Mouse (Mus musculus) embryonic facial prominence, embryonic 10.5 days (tissue): Measurements from ENCODE around the gene Pycr1. TPM values are rescaled to one million over a fixed set of nuclear protein-coding genes. Genes with fewer than 3 reads are reported as not detected.
A peak's percentile ranks its signal among the peaks of the same experiment; 100 is the strongest.

Source experiments
- DNase-seq: peaks from one replicate; pipeline ENCODE4 v3.0.0-alpha.2; 2017; ENCODE audit warnings: low spot score
- H3K27ac ChIP-seq: fragments of 300-500 bp; sonication (generic); replicated peaks from 2 replicates; pipeline ENCODE4 v1.5.1; 2016; ENCODE audit warnings: mild to moderate bottlenecking
- H3K27me3 ChIP-seq: fragments of 300-500 bp; sonication (generic); replicated peaks from 2 replicates; pipeline ENCODE4 v1.6.1; 2016; ENCODE audit warnings: low read depth, mild to moderate bottlenecking; ENCODE audit not compliant: poor library complexity, severe bottlenecking
- H3K36me3 ChIP-seq: fragments of 300-500 bp; sonication (generic); replicated peaks from 2 replicates; pipeline ENCODE4 v1.6.1; 2016; ENCODE audit warnings: mild to moderate bottlenecking, moderate library complexity
- H3K4me1 ChIP-seq: fragments of 300-500 bp; sonication (generic); 2 replicates; pipeline ENCODE4 v1.6.1; 2016
- H3K4me3 ChIP-seq: fragments of 300-500 bp; sonication (generic); 2 replicates; pipeline ENCODE4 v1.5.1; 2016; ENCODE audit warnings: mild to moderate bottlenecking, moderate library complexity
- H3K9me3 ChIP-seq: fragments of 300-500 bp; sonication (generic); 2 replicates; pipeline ENCODE4 v1.6.1; 2016; ENCODE audit warnings: mild to moderate bottlenecking
- WGBS: fragments of 180-500 bp; shearing (Covaris S2); methylation state at CpG from one replicate; pipeline ENCODE4 v1.1.7; 2016; 5-methylcytosine and 5-hydroxymethylcytosine counted together
- polyA plus RNA-seq: library from polyadenylated mRNA; unstranded; fragments of >200 nt; fragmentation: Nextera tagmentation; extraction: Ambion mirVana; gene quantifications from 2 replicates; pipeline ENCODE4 v1.2.1, GENCODE M21; 2016

The Pycr1 gene
- polyA plus RNA-seq, 1 experiment from 2014 or later: 32.7 TPM

- Histone ChIP-seq H3K27ac (peak within 1 kb of the TSS; percentile 98), H3K9me3 (no peaks in the 10 kb centered on the region), H3K4me1 (peaks cover 26% of the 10 kb centered on the region), H3K36me3 (peaks cover 36% of the 10 kb centered on the region), H3K27me3 (no peaks in the 10 kb centered on the region), H3K4me3 (peak within 1 kb of the TSS; percentile 85)
- DNase-seq: peak; percentile 96
- WGBS: 1% methylated on average over 83 of the region's 83 CpGs
Observed at GRCm38 (mm10) chr11:120672687-120673593, 29.4 kb upstream of the Pycr1 start, which contains the start of gene Aspscr1. Gene Aspscr1 (plus strand): TSS chr11:120672973.

GRCm38 (mm10) chr11:120666617-120667016, 23.0 kb upstream of the Pycr1 start:
- peaks cover 17% of the 10 kb centered on the region for H3K4me1 ChIP-seq
- DNase-seq: peak; percentile 47
- H3K36me3 ChIP-seq: no peaks in the 10 kb centered on the region
- no peak overlapping the region for H3K27ac ChIP-seq
- no peak overlapping the region for H3K4me3 ChIP-seq
- 5% methylated on average over 3 of the region's 3 CpGs for WGBS
- H3K9me3 ChIP-seq: no peaks in the 10 kb centered on the region
- peaks cover 47% of the 10 kb centered on the region for H3K27me3 ChIP-seq

- Histone ChIP-seq H3K4me1 (peaks cover 28% of the 10 kb centered on the region), H3K27me3 (peaks cover 59% of the 10 kb centered on the region), H3K36me3 (no peaks in the 10 kb centered on the region), H3K27ac (no peak overlapping the region), H3K4me3 (no peak overlapping the region), H3K9me3 (no peaks in the 10 kb centered on the region)
- WGBS: 79% methylated on average over 3 of the region's 3 CpGs
- no peak for DNase-seq
Observed at GRCm38 (mm10) chr11:120665406-120665805, 21.8 kb upstream of the Pycr1 start.

- WGBS: 79% methylated on average over 5 of the region's 5 CpGs
- peaks cover 76% of the 10 kb centered on the region for H3K27me3 ChIP-seq
Observed at GRCm38 (mm10) chr11:120663714-120664113, 20.1 kb upstream of the Pycr1 start.

GRCm38 (mm10) chr11:120662759-120663158, 19.2 kb upstream of the Pycr1 start:
- DNase-seq: no peak
- Histone ChIP-seq H3K27me3 (peaks cover 86% of the 10 kb centered on the region), H3K36me3 (no peaks in the 10 kb centered on the region), H3K27ac (no peak overlapping the region), H3K9me3 (no peaks in the 10 kb centered on the region), H3K4me3 (no peak overlapping the region), H3K4me1 (peaks cover 48% of the 10 kb centered on the region)
- WGBS: 64% methylated on average over 6 of the region's 6 CpGs

More at GRCm38 (mm10) chr11:120663714-120664113, 20.1 kb upstream of the Pycr1 start:
- no peak for DNase-seq
- no peaks in the 10 kb centered on the region for H3K36me3 ChIP-seq
- no peak overlapping the region for H3K4me3 ChIP-seq
- no peak overlapping the region for H3K27ac ChIP-seq
- H3K4me1 ChIP-seq: peaks cover 45% of the 10 kb centered on the region
- H3K9me3 ChIP-seq: no peaks in the 10 kb centered on the region

GRCm38 (mm10) chr11:120661076-120661460, 17.5 kb upstream of the Pycr1 start, which contains the start of gene Notum:
Gene Notum (minus strand): TSS chr11:120661175.
- Histone ChIP-seq H3K4me3 (peak within 1 kb of the TSS; percentile 60), H3K36me3 (no peaks in the 10 kb centered on the region), H3K27ac (peak within 1 kb of the TSS; percentile 75), H3K9me3 (no peaks in the 10 kb centered on the region), H3K27me3 (peaks cover 97% of the 10 kb centered on the region), H3K4me1 (peaks cover 38% of the 10 kb centered on the region)
- under 1% methylated on average over 35 of the region's 35 CpGs for WGBS
- DNase-seq: no peak

GRCm38 (mm10) chr11:120660301-120661075, 16.9 kb upstream of the Pycr1 start:
- H3K4me3 ChIP-seq: peak overlapping the region; percentile 60
- no peaks in the 10 kb centered on the region for H3K9me3 ChIP-seq
- peaks cover 98% of the 10 kb centered on the region for H3K27me3 ChIP-seq
- DNase-seq: peak; percentile 72
- peaks cover 34% of the 10 kb centered on the region for H3K4me1 ChIP-seq
- H3K27ac ChIP-seq: peak overlapping the region; percentile 75
- H3K36me3 ChIP-seq: no peaks in the 10 kb centered on the region
- WGBS: under 1% methylated on average over 95 of the region's 95 CpGs

- Histone ChIP-seq H3K9me3 (no peaks in the 10 kb centered on the region), H3K36me3 (no peaks in the 10 kb centered on the region), H3K4me3 (peak overlapping the region; percentile 60), H3K4me1 (peaks cover 31% of the 10 kb centered on the region), H3K27ac (peak overlapping the region; percentile 75), H3K27me3 (peaks cover 98% of the 10 kb centered on the region)
- peak; percentile 39 for DNase-seq
- WGBS: 2% methylated on average over 50 of the region's 50 CpGs
Observed at GRCm38 (mm10) chr11:120659509-120660300, 16.1 kb upstream of the Pycr1 start.

- Histone ChIP-seq H3K36me3 (no peaks in the 10 kb centered on the region), H3K4me1 (peaks cover 31% of the 10 kb centered on the region), H3K9me3 (no peaks in the 10 kb centered on the region), H3K27me3 (peaks cover 100% of the 10 kb centered on the region), H3K4me3 (peak overlapping the region; percentile 60), H3K27ac (no peak overlapping the region)
- WGBS: 5% methylated on average over 24 of the region's 24 CpGs
- peak; percentile 84 for DNase-seq
Observed at GRCm38 (mm10) chr11:120658876-120659410, 15.4 kb upstream of the Pycr1 start.

GRCm38 (mm10) chr11:120657301-120657700, 13.7 kb upstream of the Pycr1 start:
- DNase-seq: no peak
- Histone ChIP-seq H3K27me3 (peaks cover 86% of the 10 kb centered on the region), H3K4me3 (no peak overlapping the region), H3K27ac (no peak overlapping the region), H3K36me3 (no peaks in the 10 kb centered on the region), H3K4me1 (peaks cover 31% of the 10 kb centered on the region), H3K9me3 (no peaks in the 10 kb centered on the region)
- WGBS: 84% methylated on average over 4 of the region's 4 CpGs

GRCm38 (mm10) chr11:120654741-120655140, 11.2 kb upstream of the Pycr1 start:
- peaks cover 13% of the 10 kb centered on the region for H3K4me1 ChIP-seq
- 71% methylated on average over 3 of the region's 3 CpGs for WGBS
- H3K27ac ChIP-seq: no peak overlapping the region
- DNase-seq: no peak
- no peaks in the 10 kb centered on the region for H3K36me3 ChIP-seq
- H3K27me3 ChIP-seq: peaks cover 65% of the 10 kb centered on the region
- H3K4me3 ChIP-seq: no peak overlapping the region
- H3K9me3 ChIP-seq: no peaks in the 10 kb centered on the region

GRCm38 (mm10) chr11:120651872-120652271, 8.3 kb upstream of the Pycr1 start:
- peaks cover 56% of the 10 kb centered on the region for H3K27me3 ChIP-seq
- WGBS: 72% methylated on average over 3 of the region's 3 CpGs
- DNase-seq: no peak
- no peak overlapping the region for H3K27ac ChIP-seq
- no peaks in the 10 kb centered on the region for H3K36me3 ChIP-seq
- peaks cover 12% of the 10 kb centered on the region for H3K4me1 ChIP-seq
- no peaks in the 10 kb centered on the region for H3K9me3 ChIP-seq
- no peak overlapping the region for H3K4me3 ChIP-seq
